Mouse (Mus musculus): ENCODE measurements around the gene Mark4. TPM values are rescaled to one million over a fixed set of nuclear protein-coding genes. Genes with fewer than 3 reads are reported as not detected.
A peak's percentile ranks its signal among the peaks of the same experiment; 100 is the strongest.

Gene Mark4
- polyA plus RNA-seq, 1 experiment from 2014 or later, result 16.3 TPM

GRCm38 (mm10) chr7:19405417-19405816 is 53.2 kb downstream of the Mark4 start:
- Histone ChIP-seq H3K4me2 (replicated peaks) (0 out of 2 replicates have a peak overlapping the region, but pooled peaks have one; percentile 29), H3K4me1 (replicated peaks) (peaks cover 10% of the 10 kb centered on the region), H3K27me3 (peaks cover 66% of the 10 kb centered on the region), H3K9ac (replicated peaks) (no peak overlapping the region), H3K27ac (no peak overlapping the region), H3K9me3 (no peaks in the 10 kb centered on the region), H3K4me3 (replicated peaks) (no peak overlapping the region), H3K36me3 (no peaks in the 10 kb centered on the region)
- WGBS, result 2% methylated on average over 19 of the region's 19 CpGs
- ATAC-seq, result peak; percentile 84

- H3K9ac ChIP-seq (replicated peaks), result peak within 1 kb of the TSS; percentile 68
- H3K9me3 ChIP-seq, result no peaks in the 10 kb centered on the region
- no peaks in the 10 kb centered on the region for H3K36me3 ChIP-seq
- peak within 1 kb of the TSS; percentile 51 for H3K4me3 ChIP-seq (replicated peaks)
- no peak for ATAC-seq
- peaks cover 15% of the 10 kb centered on the region for H3K4me1 ChIP-seq (replicated peaks)
- 56% methylated on average over 7 of the region's 7 CpGs for WGBS
- H3K27ac ChIP-seq, result no peak within 1 kb of the TSS
- peak within 1 kb of the TSS; percentile 89 for H3K4me2 ChIP-seq (replicated peaks)
- H3K27me3 ChIP-seq, result peaks cover 66% of the 10 kb centered on the region
Measured at GRCm38 (mm10) chr7:19404476-19404875, 54.1 kb downstream of the Mark4 start, which contains the start of gene Ckm. TSS of gene Ckm (plus strand) at chr7:19404776.

GRCm38 (mm10) chr7:19403731-19404296 is 54.8 kb downstream of the Mark4 start, which contains the start of gene Klc3:
TSS of gene Klc3 (minus strand) at chr7:19404104.
- under 1% methylated on average over 62 of the region's 62 CpGs for WGBS

GRCm38 (mm10) chr7:19402535-19403112 is 56.0 kb downstream of the Mark4 start:
- Histone ChIP-seq H3K27me3 (peaks cover 76% of the 10 kb centered on the region), H3K4me1 (replicated peaks) (peaks cover 19% of the 10 kb centered on the region), H3K36me3 (no peaks in the 10 kb centered on the region), H3K9me3 (no peaks in the 10 kb centered on the region), H3K4me3 (replicated peaks) (no peak overlapping the region), H3K27ac (no peak overlapping the region), H3K9ac (replicated peaks) (no peak overlapping the region), H3K4me2 (replicated peaks) (no peak overlapping the region)
- 65% methylated on average over 9 of the region's 9 CpGs for WGBS
- no peak for ATAC-seq

More at GRCm38 (mm10) chr7:19403731-19404296, 54.8 kb downstream of the Mark4 start, which contains the start of gene Klc3:
- H3K27me3 ChIP-seq, result peaks cover 72% of the 10 kb centered on the region
- no peak within 1 kb of the TSS for H3K27ac ChIP-seq
- H3K4me3 ChIP-seq (replicated peaks), result peak within 1 kb of the TSS; percentile 51
- H3K9me3 ChIP-seq, result no peaks in the 10 kb centered on the region
- ATAC-seq, result no peak
- H3K4me2 ChIP-seq (replicated peaks), result peak within 1 kb of the TSS; percentile 89
- peaks cover 19% of the 10 kb centered on the region for H3K4me1 ChIP-seq (replicated peaks)
- no peaks in the 10 kb centered on the region for H3K36me3 ChIP-seq
- H3K9ac ChIP-seq (replicated peaks), result peak within 1 kb of the TSS; percentile 68

GRCm38 (mm10) chr7:19400946-19401345 is 57.7 kb downstream of the Mark4 start:
- Histone ChIP-seq H3K27ac (no peak overlapping the region), H3K4me3 (replicated peaks) (no peak overlapping the region), H3K4me1 (replicated peaks) (peaks cover 19% of the 10 kb centered on the region), H3K9me3 (no peaks in the 10 kb centered on the region), H3K36me3 (peaks cover under 1% of the 10 kb centered on the region; the same call in 1 of the 2 replicates), H3K4me2 (replicated peaks) (no peak overlapping the region), H3K9ac (replicated peaks) (no peak overlapping the region), H3K27me3 (peaks cover 64% of the 10 kb centered on the region)
- ATAC-seq, result no peak
- WGBS, result 82% methylated on average over 4 of the region's 4 CpGs

GRCm38 (mm10) chr7:19399496-19400280 is 58.9 kb downstream of the Mark4 start:
- Histone ChIP-seq H3K9me3 (no peaks in the 10 kb centered on the region), H3K4me3 (replicated peaks) (peak overlapping the region; percentile 26), H3K27ac (no peak overlapping the region), H3K4me1 (replicated peaks) (peaks cover 19% of the 10 kb centered on the region), H3K36me3 (peaks cover 13% of the 10 kb centered on the region), H3K9ac (replicated peaks) (peak overlapping the region; percentile 28; the same call in 1 of the 2 replicates), H3K27me3 (peaks cover 55% of the 10 kb centered on the region), H3K4me2 (replicated peaks) (peak overlapping the region; percentile 50)
- peak; percentile 21; the same call in 1 of the 2 replicates for ATAC-seq
- WGBS, result 3% methylated on average over 27 of the region's 27 CpGs

GRCm38 (mm10) chr7:19394484-19394883 is 64.1 kb downstream of the Mark4 start:
- Histone ChIP-seq H3K36me3 (peaks cover 65% of the 10 kb centered on the region), H3K4me1 (replicated peaks) (peaks cover 6% of the 10 kb centered on the region), H3K9me3 (no peaks in the 10 kb centered on the region), H3K9ac (replicated peaks) (no peak overlapping the region), H3K27me3 (peaks cover 10% of the 10 kb centered on the region), H3K4me2 (replicated peaks) (no peak overlapping the region), H3K27ac (no peak overlapping the region), H3K4me3 (replicated peaks) (no peak overlapping the region)
- ATAC-seq, result no peak
- 92% methylated on average over 8 of the region's 8 CpGs for WGBS

- Histone ChIP-seq H3K27me3 (no peaks in the 10 kb centered on the region), H3K4me1 (replicated peaks) (peaks cover 24% of the 10 kb centered on the region), H3K4me2 (replicated peaks) (no peak overlapping the region), H3K36me3 (peaks cover 98% of the 10 kb centered on the region), H3K27ac (peak overlapping the region; percentile 84), H3K4me3 (replicated peaks) (no peak overlapping the region), H3K9me3 (no peaks in the 10 kb centered on the region), H3K9ac (replicated peaks) (peak overlapping the region; percentile 50)
- ATAC-seq, result peak; percentile 53
- WGBS, result 51% methylated on average over 10 of the region's 10 CpGs
Measured at GRCm38 (mm10) chr7:19388699-19389413, 69.8 kb downstream of the Mark4 start.

GRCm38 (mm10) chr7:19383708-19384107 is 74.9 kb downstream of the Mark4 start:
- Histone ChIP-seq H3K36me3 (peaks cover 48% of the 10 kb centered on the region), H3K4me2 (replicated peaks) (peak overlapping the region; percentile 92), H3K4me3 (replicated peaks) (peak overlapping the region; percentile 76; the same call in 1 of the 2 replicates), H3K4me1 (replicated peaks) (peaks cover 29% of the 10 kb centered on the region), H3K27ac (no peak overlapping the region), H3K9me3 (no peaks in the 10 kb centered on the region), H3K9ac (replicated peaks) (peak overlapping the region; percentile 21), H3K27me3 (no peaks in the 10 kb centered on the region)
- 89% methylated on average over 9 of the region's 9 CpGs for WGBS
- no peak for ATAC-seq

GRCm38 (mm10) chr7:19382166-19382541 is 76.5 kb downstream of the Mark4 start:
- Histone ChIP-seq H3K36me3 (peaks cover 34% of the 10 kb centered on the region), H3K27ac (peak overlapping the region; percentile 69), H3K4me2 (replicated peaks) (peak overlapping the region; percentile 92), H3K9me3 (no peaks in the 10 kb centered on the region), H3K27me3 (no peaks in the 10 kb centered on the region), H3K4me3 (replicated peaks) (peak overlapping the region; percentile 76), H3K4me1 (replicated peaks) (peaks cover 20% of the 10 kb centered on the region), H3K9ac (replicated peaks) (peak overlapping the region; percentile 83)
- ATAC-seq, result peak; percentile 71
- 1% methylated on average over 20 of the region's 37 CpGs for WGBS

- 7% methylated on average over 39 of the region's 48 CpGs for WGBS
- ATAC-seq, result peak; percentile 94
- H3K9ac ChIP-seq (replicated peaks), result peak within 1 kb of the TSS; percentile 83
- peak within 1 kb of the TSS; percentile 69 for H3K27ac ChIP-seq
- H3K36me3 ChIP-seq, result peaks cover 28% of the 10 kb centered on the region
- no peaks in the 10 kb centered on the region for H3K27me3 ChIP-seq
- peaks cover 20% of the 10 kb centered on the region for H3K4me1 ChIP-seq (replicated peaks)
- peak within 1 kb of the TSS; percentile 92 for H3K4me2 ChIP-seq (replicated peaks)
- H3K4me3 ChIP-seq (replicated peaks), result peak within 1 kb of the TSS; percentile 76
- H3K9me3 ChIP-seq, result no peaks in the 10 kb centered on the region
Measured at GRCm38 (mm10) chr7:19381377-19382165, 77.0 kb downstream of the Mark4 start, which contains the start of gene Ercc2. TSS of gene Ercc2 (plus strand) at chr7:19382010.

All from midbrain, embryonic 13.5 days (tissue).